Mouse (Mus musculus): Measurements from ENCODE around the gene Ccndbp1.
"Not testable (repeated sequence)": the region's sequence is repeated elsewhere in the genome, so short reads cannot be mapped to it uniquely, and the experiment has no call there.

Ccndbp1 gene

DNA sequence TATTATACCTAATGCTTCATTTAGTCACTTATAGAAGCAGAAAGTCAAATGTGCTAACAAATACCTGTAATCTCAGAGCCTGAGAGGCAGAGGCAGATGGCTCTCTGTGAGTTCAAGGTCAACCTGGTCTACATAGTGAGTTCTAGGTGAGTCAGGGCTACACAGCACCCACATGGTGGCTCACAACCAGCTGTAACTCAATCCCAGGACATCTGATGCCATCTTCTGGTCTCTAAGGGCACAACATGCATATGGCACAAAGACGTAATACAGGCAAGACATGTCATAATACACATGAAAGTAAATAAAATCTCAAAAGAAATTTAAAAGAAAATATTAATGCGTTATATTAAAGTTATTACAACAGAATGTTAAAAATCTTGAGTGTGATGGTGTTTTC lies 4.6 kb upstream of the Ccndbp1 start:
- peak; percentile 40 to 43 for DNase-seq

DNA sequence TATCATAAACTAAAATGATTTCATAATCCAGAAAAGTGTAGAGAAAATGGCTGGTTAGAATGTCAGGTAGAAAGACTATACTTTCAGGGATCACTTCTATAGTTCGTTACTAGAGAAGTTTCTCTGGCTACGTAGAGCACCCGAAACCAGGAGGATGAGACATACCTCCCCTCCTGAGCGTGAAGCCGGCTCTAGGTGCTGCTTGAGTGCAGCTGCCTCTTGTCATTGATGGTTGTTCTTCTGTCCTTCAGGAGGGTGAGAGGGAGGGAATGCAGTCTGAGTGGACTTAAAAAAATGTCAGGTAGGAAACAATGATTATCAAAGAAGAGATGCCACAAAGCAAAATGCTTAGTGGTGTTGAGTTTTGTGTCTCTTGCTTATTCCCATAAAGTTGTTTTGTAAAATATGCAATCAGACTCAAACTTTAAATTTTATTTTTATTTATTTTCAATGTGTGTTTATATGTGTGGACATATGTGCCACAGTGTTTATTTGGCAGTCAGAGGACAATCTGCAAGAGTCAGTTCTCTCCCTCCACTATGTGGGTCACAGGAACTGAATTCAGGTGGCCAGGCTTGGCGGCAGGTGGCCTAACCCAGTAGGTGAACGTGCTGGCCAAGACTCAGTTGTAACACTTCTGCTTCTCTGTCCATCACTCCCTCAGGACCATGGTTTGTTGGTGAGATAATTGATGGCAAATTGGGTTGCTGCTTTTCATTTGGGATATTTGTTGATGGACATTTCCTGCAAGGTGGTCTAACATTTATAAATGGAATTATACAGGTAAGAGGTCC lies 4.0 kb upstream of the Ccndbp1 start:
- DNase-seq: peak; percentile 76 to 84

DNA sequence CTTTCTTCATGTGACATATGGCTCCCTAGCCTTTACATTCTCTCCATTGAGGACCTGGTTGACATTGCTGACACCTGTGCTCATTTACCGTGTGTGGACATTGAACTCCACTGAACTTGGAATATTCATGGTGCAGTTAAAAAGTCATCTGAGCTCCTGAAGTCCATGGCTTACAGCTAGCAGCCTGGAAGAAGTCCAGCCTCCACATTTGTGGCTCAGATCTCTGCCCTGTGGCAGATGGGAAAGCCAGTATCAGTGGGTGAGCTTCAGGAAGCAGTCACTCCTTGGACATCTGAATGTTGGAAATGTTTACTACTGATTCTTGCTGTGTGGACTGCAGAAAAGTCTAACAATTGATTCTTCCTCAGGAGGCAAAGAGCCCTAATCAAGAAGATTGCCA lies 1.2 kb upstream of the Ccndbp1 start:
- peak; percentile 80 to 88 for DNase-seq

DNA sequence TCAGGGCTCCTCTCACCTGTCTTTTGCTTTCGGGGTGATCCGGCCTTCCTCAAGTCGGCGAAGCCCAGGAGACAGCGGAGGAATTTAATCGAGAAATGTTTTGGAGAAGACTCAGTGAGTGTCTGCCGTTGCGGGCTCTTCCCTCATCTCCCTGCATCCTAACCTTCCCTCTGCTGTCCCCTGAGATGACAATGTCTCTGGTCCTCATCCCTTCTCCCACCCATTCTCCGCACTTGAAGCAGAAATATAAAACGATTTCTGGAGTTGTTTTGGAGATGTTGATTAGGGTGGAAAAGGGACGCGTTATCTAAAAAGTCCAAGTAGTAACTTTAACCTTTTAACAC lies 433 bp downstream of the Ccndbp1 start:
- no peak for DNase-seq

DNA sequence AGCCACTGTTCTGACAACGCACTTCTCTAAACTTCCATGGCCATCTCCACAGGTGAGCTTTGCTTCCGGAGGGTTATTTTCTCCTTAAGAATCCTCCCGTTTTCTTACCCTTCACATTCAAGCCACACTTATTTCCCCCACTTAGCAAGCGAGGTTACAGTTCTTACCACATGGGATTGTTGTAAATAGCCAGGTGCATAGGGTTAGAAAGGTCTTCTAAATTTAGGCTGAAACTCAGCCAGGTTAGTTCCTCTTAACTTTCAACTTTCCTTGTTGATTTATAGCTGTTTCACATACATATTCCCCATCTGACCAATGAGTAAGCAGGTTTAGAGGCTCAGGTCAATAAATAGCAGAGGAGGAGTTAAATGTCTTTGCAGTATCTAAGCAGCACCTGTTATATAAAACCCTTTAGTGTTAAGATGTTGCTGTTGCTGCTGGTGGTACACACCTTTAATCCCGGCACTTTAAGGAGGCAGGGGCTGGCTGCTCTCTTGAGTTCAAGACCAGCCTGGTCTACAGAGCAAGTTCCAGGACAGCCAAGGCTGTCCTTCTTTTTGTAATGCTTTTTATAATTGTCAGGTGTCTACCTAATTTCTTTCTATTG lies 971 bp downstream of the Ccndbp1 start:
- no peak for DNase-seq

DNA sequence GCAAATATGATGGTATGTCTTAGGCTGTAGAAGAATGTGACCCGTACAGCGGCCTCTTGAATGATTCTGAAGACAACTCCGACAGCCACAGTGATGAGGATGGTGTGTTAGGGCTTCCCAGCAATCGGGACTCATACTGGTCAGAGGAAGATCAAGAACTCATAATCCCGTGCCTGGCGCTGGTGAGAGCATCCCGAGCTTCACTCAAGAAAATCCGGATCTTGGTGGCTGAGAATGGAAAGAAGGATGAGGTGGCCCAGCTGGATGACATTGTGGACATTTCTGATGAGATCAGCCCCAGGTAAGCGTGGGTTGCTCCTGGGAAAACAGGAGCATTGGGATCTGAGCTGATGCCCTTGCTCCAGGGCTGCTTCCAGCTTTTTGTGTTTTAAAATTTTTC lies 4.5 kb downstream of the Ccndbp1 start:
- no peak for DNase-seq

DNA sequence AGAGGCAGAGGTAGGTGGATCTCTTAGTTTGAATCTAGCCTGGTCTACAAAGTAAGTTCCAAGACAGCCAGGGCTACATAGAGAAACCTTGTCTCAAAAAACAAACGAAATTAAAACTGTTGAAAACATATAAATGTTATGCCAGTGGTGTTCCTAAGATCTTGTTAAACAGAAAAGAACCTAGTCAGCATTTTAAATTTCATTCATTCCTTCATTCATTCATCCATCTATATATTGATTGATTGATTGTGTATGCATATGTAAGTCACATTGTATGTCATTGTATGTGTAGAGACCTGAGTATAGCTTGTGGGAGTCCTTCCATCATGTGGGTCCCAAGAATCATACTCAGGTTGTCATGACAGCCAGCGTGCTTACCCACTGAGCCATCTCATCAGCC lies 7.3 kb downstream of the Ccndbp1 start:
- DNase-seq: no peak

DNA sequence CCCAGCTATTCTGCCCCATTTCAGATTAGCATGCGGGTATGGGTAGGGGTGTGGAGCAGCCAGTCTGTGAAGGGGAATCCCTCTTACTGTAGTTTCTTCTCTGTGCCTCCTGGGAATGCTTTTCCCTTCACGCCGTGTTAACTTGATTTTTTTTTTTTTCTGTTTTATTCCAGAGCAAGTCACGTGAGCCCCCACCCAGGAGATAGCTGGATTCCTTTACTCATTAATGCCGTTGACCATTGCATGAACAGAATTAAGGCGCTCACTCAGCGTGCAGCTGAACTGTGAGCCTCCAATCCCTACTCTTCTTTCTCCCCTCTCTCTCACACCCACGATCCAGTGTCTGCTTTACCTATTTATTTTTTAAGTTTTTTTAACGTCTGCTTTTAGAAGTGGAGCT lies 8.0 kb downstream of the Ccndbp1 start:
- DNase-seq: no peak

DNA sequence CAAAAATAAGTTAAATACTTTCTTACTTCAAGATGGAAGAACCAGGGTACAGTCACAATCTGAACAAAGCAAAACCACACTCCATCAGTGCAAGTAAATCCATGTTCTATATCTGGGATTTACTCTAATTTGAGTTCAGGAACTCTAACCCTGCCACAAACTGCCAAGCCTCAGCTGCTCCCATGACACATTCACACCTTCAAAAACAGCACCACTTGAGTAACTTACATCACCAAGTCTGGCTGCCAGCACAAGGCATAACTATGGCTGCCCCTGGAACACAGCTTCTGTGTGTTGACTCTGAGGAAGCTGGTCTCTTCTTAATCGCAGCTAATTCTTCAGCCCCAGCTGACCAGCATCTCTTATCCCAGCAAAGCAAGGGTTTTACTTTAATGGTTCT lies 8.9 kb downstream of the Ccndbp1 start:
- no peak for DNase-seq

DNA sequence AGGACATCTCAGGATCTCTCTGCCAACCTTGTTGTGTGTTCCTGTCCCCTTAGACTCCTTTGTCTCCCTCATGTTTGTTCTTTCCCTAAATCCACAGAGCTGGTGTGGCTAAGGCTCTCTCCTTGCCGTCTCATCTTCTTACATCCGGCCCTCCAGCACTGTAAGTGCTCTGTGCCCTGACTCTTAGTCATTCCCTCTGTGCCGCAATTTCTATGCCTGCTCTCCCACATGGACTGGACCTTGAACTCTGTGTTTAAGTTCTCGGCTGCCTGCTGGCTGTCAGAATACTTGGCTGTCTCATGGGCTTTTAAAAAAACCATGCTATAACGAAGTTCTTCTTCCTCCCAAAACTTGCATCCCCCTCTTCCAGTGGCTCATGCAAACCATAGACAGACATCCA lies 14.7 kb downstream of the Ccndbp1 start:
- no peak for DNase-seq

DNA sequence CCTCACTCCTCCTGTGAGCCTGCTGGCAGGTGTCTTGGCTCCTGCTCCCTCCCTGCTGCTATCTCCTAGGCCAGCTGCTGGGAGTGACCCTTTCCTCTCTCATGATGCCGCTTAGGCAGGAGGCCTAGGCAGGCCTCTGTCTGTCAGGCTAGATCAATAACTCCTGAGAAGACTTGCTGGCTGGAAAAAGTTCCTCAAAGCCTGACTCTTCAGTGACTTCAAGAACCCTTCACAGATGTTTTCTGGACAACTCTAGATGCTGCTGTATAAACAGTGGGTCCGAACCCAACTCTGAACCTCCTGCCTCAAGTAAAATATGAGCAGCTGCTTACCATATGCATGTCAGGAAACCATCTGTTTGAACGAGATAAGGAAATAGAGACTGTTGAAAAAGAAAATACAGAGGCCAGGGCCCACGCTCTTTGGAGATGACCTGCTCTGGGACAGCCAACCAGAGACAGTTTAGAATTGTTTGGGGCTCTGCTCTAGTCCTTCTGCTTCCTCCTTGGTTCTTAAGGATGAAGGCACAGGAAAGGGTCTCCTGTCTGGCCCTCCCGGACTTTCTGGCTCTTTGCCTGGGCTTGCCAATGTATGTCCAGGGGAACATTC lies 28.6 kb downstream of the Ccndbp1 start, which contains the start of gene Epb42:
Gene Epb42 (minus strand): TSS at position 340 of the 609 bp plus-strand sequence.
- no peak for DNase-seq

DNA sequence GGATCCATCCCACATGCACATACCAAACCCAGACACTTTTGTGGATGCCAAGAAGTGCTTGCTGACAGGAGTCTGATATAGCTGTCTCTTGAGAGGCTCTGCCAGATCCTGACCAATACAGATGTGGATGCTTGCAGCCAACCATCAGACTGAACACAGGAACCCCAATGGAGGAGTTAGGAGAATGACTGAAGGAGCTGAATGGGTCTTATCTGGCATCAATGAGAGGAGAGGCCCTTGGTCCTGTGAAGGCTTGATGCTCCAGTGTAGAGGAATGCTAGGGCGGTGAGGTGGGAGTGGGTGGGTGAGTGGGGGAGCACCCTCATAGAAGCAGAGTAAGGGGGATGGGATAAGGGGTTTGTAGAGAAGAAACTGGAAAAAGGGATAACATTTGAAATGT lies 30.6 kb downstream of the Ccndbp1 start:
- not testable (repeated sequence) for DNase-seq

DNA sequence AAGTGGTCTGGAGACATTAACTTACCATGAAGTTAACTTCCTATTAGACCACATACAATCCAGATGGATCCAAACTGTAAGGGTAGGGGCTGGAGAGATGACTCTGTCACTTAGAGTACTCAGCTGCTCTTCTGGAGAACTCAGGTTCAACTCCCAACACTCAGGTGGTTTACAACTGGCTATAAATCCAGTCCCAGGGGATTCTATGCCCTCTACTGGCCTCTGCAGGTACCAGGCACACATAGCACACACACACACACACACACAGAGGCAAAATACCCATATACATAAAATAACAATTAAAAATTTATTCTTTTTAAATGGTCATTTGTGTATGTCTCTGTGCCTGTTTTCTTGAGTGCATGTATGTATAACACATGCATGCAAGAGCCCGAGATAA lies 31.2 kb downstream of the Ccndbp1 start:
- no peak for DNase-seq

DNA sequence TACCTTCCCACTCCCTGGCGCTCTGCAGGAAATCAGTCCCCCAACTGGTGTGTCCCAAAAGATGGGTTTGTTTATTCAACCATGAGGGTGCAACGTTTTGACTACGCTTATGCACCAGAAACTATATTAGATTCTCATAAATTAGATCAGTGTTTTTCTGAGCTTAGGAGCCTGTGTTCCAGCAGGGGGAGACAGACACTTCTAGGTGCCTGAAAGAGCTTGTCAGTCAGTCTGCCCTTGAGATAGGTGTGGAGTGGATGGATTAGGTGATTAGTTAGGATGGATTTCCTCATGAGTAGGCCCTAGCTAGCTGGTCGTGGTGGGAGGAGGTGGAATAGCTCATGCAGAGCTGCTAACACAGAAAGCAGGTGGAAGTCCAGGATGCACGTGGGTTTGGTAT lies 32.9 kb downstream of the Ccndbp1 start:
- peak; percentile 68 to 69 for DNase-seq

DNA sequence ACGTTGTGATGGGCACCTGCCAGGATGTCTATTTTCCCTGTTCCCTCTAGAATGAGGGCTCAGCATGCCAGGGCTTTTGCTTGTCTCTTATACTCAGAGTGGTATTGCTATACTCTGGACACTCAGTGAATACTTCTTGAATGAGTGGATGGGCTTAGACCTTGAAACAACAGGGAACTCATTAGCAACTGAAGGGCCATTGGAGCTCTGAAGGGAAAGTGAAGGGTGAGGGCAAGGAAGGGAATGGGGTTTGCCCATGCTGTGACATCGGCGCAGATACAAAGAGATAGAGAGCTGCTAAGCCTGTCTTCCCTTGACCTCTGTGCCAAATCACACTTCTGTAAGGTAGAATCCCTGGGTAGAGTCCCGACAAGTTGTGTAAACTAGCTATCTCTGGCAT lies 37.5 kb downstream of the Ccndbp1 start:
- no peak for DNase-seq

DNA sequence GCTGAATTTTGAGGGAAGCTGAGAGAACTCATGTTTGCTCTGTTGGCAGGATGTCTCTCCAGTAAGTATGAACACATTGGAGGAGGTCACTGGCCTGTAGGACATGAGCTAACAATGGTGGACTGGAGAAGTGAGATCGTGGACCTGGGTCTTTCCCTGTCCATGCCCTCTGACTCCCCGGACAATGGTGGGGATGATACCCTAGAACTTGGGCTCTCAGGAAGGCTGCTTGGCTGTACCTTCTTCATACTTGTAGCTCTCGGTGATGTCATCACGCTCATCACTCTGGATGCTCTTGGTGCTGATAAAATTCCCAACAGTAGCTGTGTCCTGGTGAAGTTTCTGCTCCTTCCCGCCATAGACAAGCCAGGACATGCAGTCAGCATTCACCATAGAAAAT lies 44.0 kb downstream of the Ccndbp1 start:
- no peak for DNase-seq

DNA sequence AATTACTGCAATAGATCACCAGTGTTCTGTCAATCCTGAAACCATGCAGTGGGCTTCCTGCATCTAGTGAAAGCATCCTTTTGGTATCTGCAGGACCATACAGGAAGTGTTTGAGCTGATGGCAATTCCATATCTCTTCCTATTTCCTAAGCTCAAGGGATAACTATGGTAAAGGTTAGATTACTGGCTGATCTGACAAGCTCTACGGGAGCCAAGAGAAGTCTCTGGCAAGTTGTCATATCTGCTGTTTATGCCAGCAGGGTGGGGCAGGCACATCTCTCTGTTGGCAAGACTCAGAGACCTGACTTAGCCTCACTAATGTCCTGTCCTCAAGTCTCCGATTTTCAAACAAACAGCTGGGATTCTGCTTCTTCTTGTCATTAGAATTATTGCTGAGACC lies 45.9 kb downstream of the Ccndbp1 start:
- DNase-seq: peak; percentile 12 to 35

DNA sequence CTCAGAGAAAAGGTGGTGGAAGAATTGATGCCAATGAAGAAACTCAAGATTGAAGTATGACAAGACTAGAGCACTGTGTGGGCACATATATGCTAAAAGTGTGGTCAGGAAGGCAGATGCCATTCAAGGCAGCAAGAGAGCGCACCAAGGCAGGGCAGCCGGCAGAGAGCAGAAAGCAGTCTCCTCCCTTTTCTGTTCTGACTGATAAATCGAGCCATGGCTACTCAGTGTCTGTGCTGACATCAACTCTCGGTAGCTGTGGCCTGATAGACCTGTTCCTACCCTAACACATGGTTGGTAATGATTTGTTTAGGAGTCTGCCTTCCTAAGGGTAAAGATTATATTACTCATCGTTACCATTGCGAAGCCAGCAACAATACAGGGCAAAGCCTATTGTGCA lies 47.7 kb downstream of the Ccndbp1 start:
- no peak for DNase-seq

DNA sequence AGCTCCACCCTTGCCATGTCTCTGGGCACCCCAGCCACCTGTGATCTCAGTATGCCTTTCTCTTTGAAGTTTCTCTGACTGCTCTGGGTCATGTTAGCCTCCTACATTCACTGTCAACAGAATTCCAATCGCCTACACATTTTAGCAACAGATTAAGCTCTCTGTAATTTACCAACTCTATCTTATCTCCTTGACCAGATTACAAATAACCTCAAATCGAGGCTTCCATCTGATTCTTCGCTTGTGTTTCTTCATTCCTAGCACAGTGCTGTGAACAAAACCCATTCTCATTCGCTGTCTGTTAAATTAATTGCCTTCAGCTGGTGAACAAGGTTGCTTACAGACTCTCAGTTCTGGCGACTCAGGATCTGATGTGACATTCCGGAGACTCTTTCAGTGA lies 49.8 kb downstream of the Ccndbp1 start:
- no peak for DNase-seq

DNA sequence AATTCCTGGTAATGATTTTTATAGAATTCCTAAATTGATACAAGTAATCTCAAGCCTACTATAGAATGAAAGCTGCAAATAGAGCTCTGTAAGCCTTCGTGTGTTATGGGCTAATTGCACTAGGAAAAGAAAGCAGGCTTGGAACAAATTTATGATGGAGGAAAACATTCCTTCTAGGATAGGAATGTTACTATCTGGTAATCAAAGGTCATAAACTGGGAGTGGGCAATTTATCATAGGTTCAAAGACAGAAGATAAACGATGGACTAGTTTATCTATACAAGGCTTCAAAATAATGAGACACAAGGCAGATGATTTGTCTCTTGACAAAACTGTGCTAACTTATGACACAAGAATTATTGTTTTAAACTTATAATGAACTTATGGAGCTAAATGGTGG lies 53.1 kb downstream of the Ccndbp1 start:
- DNase-seq: no peak

All from cerebellum, postnatal 14 days (tissue).